Mouse (Mus musculus) stomach, postnatal 0 days (tissue): ENCODE data around the gene Lemd1.

Experiments used
- CTCF ChIP-seq: IDR thresholded peaks from 2 replicates; pipeline ENCODE4 v1.5.1; 2016; ENCODE audit warnings: antibody characterized with exemption, low read depth, mild to moderate bottlenecking, moderate library complexity
- EP300 ChIP-seq: optimal IDR thresholded peaks from 2 replicates; pipeline ENCODE3; 2016; ENCODE audit warnings: antibody characterized with exemption

GRCm38 (mm10) chr1:132190040-132190513, 1.2 kb upstream of the Lemd1 start:
- TF ChIP-seq CTCF (no peak), EP300 (no peak)
